Mouse (Mus musculus): ENCODE measurements around the gene Llcfc1.

GRCm38 (mm10) chr6:41681656-41682055 is 2.6 kb upstream of the Llcfc1 start:
- TF ChIP-seq CTCF (IDR thresholded peaks at IDR 0.05; ENCODE audit: low read depth, low read length): no peak
- TF ChIP-seq POLR2A (IDR thresholded peaks at IDR 0.05; ENCODE audit: insufficient read depth, low read length): no peak
